Mouse (Mus musculus) 3T3-L1 (cell line): ENCODE results near the gene Bcl2a1d.
"Not testable (repeated sequence)": the region's sequence is repeated elsewhere in the genome, so short reads cannot be mapped to it uniquely, and the experiment has no call there.

Source experiments
- DNase-seq: peaks from one replicate; pipeline ENCODE4 v3.0.0-alpha.2; 2015; ENCODE audit warnings: low read depth, low spot score

The Bcl2a1d gene

DNA sequence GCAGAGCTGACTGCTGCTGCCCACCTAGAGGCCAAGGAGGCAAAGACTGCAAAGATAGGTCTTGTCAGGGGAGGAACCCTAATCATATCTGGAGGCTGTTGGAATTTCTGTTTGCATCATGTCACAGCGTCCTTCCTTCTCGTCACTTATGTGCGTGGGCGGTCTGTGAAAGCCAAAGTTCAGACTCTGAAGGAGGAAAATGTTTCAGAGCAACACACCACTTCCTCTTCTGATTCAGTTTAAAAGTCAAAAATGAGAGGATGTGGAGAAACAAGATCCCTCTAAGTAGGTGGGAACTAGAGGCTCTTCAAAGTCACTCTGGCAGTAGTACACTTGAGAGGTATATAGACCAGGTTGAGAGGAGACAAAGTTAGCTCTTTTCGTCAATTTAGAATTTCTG, at the start of gene Bcl2a1d:
Gene Bcl2a1d, minus strand, starts transcription at position 187 of the 400 bp plus-strand sequence.
- not testable (repeated sequence) for DNase-seq

DNA sequence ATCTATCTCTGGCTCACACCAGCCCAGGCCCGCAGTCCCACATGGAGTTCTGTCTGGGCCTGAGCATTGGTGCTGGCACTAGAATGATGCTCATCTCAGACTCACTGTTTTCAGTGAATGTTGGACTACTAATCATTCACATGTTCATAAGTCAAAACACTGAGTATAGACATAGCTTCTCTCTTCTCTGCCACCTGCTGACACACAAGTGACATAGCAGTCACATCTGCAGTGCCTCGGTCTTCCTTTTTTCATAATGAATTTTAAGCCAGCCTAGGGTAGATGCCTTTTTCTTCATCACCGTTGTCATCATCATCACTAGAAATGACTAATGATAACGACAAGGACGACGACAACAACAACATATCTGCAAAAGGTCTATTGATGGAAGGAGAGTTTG, 38.5 kb upstream of the Bcl2a1d start:
- not testable (repeated sequence) for DNase-seq

DNA sequence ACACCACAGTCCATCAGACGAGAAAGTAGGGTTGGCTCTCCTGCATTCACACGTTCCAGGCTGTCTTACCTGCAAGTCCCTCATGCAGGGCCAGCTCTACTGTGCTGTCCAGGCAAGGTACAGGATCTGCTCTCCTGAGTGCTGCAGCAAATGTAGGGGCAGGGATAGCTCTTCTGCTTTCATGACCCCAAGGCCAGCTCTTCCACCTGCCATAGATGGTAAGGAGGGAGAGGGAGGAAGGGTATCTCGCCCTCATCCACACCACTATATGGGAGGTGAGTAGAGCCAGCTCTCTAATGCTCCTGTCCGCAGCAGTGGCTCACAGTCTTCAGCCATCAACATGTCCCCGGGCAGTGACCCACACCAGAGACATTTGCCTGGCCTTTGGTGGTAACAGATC, 37.8 kb upstream of the Bcl2a1d start:
- DNase-seq = not testable (repeated sequence)

DNA sequence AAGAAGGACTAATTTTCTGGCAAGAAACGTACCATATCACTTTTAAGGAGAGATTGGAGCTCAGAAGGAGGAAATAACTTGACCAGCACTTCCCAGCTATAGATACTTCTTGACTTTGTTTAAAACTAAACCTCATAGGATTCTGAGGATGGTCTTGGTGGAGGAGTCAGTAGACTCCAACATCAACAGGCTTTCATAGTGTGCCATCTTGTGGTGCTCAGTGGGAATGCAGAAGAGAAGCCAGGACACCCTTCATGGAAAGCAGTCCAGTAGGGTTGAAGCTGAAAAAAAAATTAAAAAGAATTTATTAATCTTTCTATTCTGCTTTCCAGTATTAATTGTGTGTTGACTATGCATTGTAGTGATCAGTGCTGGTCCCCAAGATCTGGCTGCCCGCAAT, 15.0 kb upstream of the Bcl2a1d start:
- not testable (repeated sequence) for DNase-seq

DNA sequence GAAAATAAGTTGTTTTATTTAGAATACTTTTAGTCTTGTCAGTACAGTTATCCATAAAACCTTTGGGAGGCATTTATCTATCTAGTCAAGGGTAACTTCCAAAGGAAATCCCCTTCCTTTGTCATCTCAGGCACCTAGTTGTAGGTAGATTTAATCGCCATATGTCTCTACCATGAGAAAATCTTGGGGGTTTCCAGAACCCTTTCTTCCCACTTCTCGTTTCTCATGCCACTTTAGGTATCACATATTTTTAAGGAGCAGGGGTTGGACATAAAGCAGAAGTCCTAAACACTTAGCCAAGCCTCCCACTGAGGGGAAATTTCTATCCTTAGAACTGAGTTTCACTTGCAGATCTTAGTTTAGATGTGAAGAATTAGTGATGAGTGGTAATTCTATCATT, 14.3 kb upstream of the Bcl2a1d start:
- not testable (repeated sequence) for DNase-seq

DNA sequence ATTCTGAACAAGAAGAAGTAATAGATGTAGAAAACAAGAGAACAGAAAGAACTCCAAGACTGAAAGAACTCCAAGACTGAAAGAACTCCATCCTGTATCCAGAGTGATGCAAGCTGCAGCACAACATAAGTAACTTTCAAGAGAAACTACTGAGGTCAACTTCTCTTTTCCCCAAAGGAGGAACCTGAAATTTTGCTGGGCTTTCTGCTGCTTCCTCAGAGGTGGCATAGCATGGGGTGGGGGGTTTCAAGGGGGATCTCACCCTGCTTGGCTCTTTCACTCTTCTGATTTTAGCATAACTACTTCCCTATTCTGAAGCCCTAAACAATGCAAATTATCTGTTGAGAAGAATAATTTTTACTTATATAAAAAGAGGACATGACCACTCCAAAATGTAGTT, 3.6 kb upstream of the Bcl2a1d start:
- not testable (repeated sequence) for DNase-seq

DNA sequence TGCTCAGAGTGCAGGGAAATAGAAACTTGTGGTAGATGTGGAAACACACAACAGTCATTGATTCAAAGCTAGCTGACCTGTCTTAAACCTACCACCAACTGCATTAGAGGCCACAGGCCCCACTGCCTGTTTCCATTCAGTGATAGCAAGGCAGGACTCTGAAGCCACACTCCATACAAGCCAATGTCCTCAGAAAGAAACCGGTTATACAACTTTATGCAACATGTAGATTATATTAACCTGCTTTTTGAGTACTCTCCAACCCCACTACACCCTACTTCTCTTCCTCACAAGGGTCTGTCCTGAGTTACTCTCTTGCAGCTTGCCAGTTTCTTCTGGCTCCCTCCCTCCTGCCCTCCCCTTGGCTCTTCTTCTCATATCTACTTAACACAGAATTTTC, 1.5 kb upstream of the Bcl2a1d start:
- DNase-seq = not testable (repeated sequence)

DNA sequence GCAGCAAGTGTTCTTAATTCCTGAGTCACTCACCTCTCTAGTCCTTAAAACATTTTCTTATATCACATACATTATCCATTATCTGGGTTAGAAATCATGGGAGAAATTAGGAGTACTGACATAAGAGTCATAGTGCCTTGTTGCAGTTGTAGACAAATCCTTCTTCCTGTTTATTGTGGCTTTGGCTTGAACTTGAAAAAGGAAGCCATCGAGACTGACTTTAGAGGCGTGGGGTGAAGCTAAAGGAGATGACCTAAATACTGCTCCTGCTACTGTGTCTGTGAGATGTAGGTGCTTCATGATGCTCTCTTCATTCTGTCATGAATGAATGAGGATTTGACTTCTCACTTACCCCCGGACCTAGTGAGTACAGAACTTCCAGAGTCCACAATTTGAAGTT, 620 bp upstream of the Bcl2a1d start:
- DNase-seq = not testable (repeated sequence)

DNA sequence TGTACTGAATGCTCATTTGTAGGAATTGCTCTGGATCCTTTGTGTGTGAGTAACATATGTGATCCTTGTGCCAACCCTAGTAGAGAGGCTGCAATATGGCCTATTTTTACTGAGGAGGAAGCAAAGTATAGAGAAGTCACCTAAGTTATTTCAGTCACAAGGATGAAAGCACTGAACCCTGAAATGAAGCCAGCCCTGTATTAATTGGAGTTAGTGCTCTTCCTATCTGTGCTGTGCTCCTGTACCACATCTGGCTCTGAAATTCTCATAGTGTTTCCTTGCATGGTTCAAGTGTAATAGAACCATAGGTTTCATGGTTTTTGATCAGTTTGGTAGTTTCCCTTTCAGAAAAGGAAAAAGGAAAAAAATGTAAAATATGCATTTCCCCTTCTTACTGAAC, 3.4 kb downstream of the Bcl2a1d start:
- not testable (repeated sequence) for DNase-seq

DNA sequence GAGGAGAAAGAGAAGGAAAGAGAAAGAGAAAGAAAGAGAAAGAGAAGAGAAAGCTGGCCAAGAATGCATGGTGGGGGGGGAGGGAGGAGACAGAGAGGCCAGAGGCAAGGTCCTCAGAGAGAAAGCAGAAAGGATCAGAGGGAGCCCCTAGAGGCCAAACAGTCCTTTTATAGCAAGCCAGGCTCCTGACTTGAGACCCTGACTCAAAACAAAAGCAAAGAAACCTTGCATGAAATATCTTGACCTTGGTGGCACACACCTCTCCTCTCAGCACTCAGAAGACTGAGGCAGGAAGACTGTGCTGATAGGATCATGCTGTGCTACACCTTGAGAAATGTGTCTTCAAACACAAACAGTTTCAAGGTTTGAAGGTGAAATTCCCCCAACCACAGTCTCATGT, 10.1 kb downstream of the Bcl2a1d start:
- not testable (repeated sequence) for DNase-seq

DNA sequence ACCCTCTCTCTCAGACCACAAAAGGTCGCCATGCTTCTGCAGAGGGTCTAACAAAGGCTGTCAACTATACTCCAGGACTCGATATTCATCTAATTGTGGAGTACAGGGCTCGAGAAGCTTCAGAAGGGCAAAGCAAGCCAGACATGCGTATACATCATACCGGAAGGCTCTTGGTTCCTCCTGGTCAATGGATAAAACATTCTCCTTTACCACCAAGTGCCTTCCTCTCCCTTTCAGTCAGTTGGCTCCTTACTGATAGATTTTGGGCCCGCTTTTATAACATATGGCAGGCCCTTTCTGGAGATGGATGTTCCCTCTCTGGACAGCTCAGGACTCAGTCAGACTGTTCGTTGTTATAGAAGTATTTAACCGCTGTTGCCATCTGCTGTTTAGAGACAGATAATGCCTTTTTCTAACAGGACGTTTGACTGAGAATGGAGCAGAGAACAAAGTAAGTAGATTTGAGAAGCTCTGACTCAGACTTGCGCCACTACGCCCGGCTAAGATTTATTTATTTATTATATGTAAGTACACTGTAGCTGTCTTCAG, 11.7 kb downstream of the Bcl2a1d start, which contains the start of gene Mthfsl:
Gene Mthfsl, minus strand, starts transcription at position 308 of the 549 bp plus-strand sequence.
- peak; percentile 81 for DNase-seq

DNA sequence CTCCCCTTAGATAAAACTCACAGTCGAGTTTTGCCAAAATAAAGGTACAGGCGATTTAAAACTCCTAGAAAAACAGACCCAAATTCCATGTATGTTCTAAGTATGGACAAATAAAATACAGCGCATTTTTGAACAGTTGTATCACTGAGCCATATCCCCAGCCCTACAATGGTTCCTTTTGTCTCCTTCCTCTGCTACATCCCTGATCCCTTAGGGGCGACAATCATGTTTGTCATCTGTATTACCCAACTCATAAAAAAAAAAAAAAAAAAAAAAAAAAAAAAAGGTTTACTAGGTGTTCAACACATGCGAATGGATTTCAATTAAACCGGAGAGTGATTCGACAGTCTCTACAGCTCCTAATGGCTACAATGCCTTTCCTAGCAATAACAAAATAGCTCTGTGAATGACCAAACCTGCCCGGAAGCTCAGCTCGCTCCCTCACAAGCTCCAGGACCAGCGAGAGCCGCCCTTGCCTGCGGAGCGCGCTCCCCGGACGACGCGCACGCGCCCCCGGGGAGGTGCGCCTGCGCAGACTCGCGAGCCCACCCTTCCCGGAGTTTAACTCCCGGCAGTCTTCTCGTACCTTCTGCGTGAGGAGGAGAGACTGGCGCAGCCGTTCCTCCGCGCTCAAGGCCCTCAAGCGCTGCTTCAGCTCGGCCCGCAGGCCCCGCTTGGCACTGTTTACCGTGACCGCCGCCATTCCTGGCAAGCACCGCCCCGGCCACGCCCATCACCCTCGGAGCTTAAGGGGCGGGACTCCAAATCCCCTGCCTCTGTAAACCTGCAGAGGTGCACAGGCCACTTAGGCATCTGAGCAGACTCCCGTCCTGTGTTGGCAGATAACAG, 12.4 kb downstream of the Bcl2a1d start:
- peak; percentile 54 for DNase-seq

DNA sequence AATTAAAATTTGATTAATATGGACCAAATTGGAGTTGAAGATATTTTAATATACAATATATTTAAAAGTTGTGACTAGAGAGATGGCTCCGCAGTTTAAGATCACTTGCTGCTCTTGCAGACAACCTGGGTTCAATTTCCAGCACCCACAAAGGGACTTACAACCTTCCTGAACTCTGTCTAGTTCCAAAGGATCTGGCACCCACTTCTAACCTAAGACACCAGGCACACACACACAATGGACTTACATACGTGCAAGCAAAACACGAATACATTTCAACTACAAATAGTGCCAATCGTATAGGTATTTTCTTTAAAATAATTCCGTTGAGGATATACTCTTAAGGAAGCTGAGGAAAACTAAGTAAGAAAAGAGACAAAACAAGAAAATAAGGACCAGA, 13.1 kb downstream of the Bcl2a1d start:
- peak; percentile 3 for DNase-seq

DNA sequence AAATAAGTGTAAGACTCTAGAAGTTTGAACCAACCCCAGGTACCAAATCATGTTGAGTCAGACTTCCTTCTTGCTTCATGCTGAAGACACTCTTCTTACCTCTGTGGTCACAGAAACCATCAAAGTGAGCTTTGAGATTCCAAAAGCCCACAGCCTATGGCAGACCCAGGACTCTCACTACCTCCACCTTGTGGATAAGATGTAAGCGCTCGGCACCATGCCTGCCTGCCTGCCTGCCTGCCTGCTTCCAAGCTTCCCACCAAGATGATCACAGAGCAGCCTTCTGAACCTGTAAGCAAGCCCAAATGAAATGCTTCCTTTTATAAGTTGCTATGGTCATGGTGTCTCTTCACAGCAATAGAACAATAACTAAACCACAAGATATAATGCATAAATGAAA, 13.6 kb downstream of the Bcl2a1d start:
- peak; percentile 58 for DNase-seq

DNA sequence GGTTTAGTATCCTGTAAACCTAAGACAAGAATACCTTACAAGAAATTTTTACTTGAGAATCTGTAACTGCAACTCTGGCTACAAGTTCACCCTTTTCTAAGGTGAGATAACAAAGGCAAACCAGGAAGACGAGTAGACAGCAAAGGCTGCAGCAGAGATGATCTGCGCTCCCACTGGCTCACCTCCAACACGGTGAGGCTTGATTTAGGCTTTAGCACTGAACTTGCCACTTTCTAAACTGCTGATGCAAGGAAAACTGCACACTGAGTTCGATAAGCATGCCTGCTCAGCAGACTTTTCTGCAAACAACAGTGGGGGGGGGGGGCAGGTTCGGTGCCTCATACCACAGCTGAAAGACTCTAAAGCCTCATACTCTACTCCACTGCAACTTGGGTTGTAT, 17.2 kb downstream of the Bcl2a1d start:
- not testable (repeated sequence) for DNase-seq

DNA sequence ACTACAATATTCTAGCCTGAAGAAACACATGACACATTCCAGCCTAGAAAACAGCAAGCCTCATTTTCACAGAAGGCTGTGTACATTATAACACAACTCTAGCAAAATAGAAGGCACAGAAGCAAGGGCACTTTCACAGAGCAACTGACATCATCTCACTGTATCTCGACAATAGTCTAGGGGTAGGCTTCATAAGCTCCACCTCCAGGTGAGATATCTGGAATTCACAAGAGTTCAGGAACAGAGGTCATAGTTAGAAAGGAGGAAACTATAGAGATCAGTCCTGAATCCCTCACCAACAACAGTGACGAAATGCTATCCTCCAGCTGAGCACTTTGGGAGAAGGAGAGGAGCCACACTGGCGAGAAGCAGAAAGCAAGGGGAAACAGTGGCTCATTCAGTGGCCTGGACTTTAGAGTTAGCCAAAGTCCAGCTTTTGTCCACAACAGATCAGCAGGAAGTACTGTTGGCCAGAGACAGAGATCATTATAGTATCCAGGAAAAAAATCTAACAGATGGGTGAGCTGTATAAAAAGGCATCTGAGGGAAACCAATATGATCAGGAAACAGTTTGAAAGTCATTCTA, 19.5 kb downstream of the Bcl2a1d start:
- DNase-seq = not testable (repeated sequence)

DNA sequence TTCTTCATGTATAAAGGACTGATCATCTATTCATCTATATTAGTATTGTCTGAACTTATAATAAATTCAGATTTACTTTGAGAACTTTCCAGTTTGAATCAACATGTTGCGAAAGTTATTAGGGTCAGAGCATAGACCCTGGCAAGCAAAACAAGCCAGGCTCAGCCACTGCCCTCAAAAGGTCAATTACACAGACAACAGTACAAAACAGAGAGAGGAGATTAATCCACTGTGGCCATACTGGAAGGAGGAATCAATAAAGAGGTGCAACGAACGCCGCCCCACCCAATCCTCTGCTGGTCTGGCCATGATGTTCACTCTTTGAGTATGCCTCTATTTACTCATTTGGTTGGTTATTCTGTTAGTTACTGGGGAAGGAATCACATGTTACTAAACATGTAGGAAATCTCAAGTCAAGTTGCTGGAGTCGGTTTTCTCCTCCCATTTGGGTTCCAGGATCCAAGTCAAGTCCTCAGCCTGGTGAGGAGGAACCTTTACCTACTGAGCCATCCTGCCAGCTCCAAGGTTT, 20.7 kb downstream of the Bcl2a1d start:
- DNase-seq = not testable (repeated sequence)

DNA sequence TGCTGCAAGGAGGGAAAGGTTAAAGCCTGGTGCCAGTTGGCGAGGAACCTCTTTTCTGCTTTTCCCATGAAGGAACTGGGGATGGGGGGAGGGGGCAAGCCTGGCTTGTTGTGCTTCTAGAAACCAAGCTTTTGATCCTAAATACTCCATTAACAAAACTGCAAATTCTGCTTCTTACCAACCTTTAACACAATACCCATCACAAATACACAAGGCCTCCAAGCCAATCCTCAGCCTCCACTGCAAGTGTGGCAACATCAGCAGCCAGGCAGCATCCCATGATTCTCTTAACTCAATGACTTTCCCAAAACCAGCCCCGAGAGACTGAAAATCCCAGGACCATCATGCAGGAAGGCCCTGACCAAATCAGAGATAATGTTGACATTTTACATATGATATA, 21.3 kb downstream of the Bcl2a1d start:
- DNase-seq = not testable (repeated sequence)

DNA sequence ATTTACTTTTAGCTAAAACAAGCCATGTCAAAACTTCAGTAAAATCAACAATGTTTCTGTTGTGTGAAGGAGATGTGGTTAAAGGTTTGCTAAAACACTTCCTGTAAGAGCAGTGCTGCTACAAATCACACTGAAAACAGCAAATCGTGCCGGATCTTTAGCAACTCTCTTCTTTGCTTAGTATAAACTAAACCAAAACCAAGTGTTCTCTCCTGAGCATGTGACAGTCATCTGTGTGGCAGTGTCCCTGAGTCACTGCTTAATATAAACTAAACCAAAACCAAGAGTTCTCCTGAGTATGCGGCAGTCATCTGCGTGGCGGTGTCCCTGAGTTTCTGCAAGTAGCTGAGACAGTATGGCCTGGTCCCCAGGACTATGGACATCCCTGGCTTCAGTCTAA, 21.9 kb downstream of the Bcl2a1d start:
- not testable (repeated sequence) for DNase-seq

DNA sequence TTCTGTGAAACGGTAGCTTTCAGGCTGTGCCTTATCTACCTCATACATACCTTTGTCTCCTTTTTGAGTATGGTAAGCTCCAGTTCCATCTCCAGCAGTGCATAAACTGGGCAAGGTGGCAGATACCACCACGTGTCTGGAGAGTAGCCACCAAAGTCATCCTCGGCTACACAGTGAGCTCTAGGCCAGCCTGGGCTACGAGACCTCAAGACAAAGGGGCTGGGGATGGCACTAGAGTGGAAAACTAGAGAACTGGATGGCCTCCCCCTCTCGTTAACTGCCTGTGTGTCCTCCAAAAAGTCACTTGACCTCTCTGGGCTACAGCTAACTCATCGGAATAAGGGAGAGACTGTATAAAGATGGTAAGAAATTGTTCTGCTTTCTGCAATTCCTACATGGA, 22.4 kb downstream of the Bcl2a1d start:
- DNase-seq = no peak

DNA sequence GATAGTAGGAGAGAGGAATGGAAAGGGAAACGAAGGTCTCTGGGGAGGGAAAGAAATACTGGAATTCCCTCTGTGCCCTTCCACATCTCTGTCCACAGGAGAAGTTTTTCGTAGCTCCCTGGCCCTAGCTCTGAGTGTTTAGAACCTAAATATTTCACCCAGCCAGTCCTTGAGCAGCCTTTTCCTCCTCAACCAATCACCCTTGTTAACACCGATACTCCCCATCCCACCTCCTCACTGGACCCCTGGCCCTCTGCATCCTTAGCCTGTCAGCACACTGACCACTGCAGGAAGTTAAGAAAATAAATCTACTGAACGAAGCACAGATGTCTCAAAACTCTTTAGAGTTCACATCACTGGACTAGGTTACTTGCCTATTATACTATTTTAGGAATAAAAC, 25.0 kb downstream of the Bcl2a1d start:
- no peak for DNase-seq

DNA sequence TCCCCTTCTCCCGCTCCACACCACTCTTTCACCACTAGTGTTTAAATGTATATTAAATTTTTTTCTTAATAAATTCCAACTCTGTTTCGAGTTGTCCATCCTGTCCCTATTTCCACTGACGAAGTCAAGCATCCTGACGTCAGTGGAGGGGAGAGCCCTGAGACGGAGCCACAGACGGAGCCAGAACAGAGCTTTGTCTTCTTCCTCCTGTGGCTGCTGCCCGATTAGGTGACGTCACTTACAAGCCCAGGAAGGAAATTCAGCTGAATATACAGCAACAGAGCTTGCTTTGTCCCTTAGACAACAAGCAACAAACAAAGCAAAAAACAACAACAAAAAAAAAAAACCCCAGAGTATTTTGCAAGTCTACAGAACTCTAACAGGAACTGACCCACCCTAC, 26.6 kb downstream of the Bcl2a1d start:
- not testable (repeated sequence) for DNase-seq
